Mouse (Mus musculus) layer of hippocampus, postnatal 25 days (tissue): ENCODE results near the gene Trip10. TPM values are rescaled to one million over a fixed set of nuclear protein-coding genes. Genes with fewer than 3 reads are reported as not detected.

Source experiments
- DNase-seq, 2 experiments: peaks; one replicate each; pipeline ENCODE4 v3.0.0; 2022; ENCODE audit warnings: mixed read lengths in 2 of 2, low spot score in 1 of 2; ENCODE audit errors: extremely low spot score in 1 of 2
- total RNA-seq, 2 experiments: library from RNA; stranded (reverse); gene quantifications; 2 replicates each; pipeline ENCODE4 v1.2.3; 2021

Trip10 gene
- total RNA-seq, 2 experiments from 2014 or later, result 5.9 to 7.4 TPM

- DNase-seq, result no peak
Measured at GRCm38 (mm10) chr17:57234254-57234928, 14.9 kb upstream of the Trip10 start.

- DNase-seq, result no peak
Measured at GRCm38 (mm10) chr17:57235803-57236202, 13.5 kb upstream of the Trip10 start.

GRCm38 (mm10) chr17:57237181-57237580, 12.1 kb upstream of the Trip10 start:
- DNase-seq, result no peak

- DNase-seq, result no peak
Measured at GRCm38 (mm10) chr17:57243650-57244370, 5.4 kb upstream of the Trip10 start.

GRCm38 (mm10) chr17:57245311-57245929, 3.8 kb upstream of the Trip10 start:
- DNase-seq, result no peak

- no peak for DNase-seq
Measured at GRCm38 (mm10) chr17:57246663-57247392, 2.4 kb upstream of the Trip10 start.

- peak; percentile 73 to 87 for DNase-seq
Measured at GRCm38 (mm10) chr17:57247393-57248200, 1.7 kb upstream of the Trip10 start.

GRCm38 (mm10) chr17:57248201-57248699, 1.0 kb upstream of the Trip10 start, which contains the start of gene Gpr108:
Gpr108 (minus strand) TSS chr17:57248446.
- peak; percentile 66 to 73 for DNase-seq

- DNase-seq, result no peak
Measured at GRCm38 (mm10) chr17:57248771-57249170, 484 bp upstream of the Trip10 start.

- no peak for DNase-seq
Measured at GRCm38 (mm10) chr17:57250461-57251160, 1.4 kb downstream of the Trip10 start.

GRCm38 (mm10) chr17:57251431-57251830, 2.2 kb downstream of the Trip10 start:
- DNase-seq, result no peak

- no peak for DNase-seq
Measured at GRCm38 (mm10) chr17:57253306-57253705, 4.1 kb downstream of the Trip10 start.

- no peak for DNase-seq
Measured at GRCm38 (mm10) chr17:57255354-57255753, 6.1 kb downstream of the Trip10 start.

GRCm38 (mm10) chr17:57256921-57257485, 7.7 kb downstream of the Trip10 start:
- no peak for DNase-seq

- DNase-seq, result no peak
Measured at GRCm38 (mm10) chr17:57258191-57258590, 8.9 kb downstream of the Trip10 start.

- DNase-seq, result no peak
Measured at GRCm38 (mm10) chr17:57259742-57260141, 10.5 kb downstream of the Trip10 start.

GRCm38 (mm10) chr17:57260351-57260750, 11.1 kb downstream of the Trip10 start:
- DNase-seq, result no peak

- DNase-seq, result no peak
Measured at GRCm38 (mm10) chr17:57261286-57261685, 12.0 kb downstream of the Trip10 start.

- DNase-seq, result no peak
Measured at GRCm38 (mm10) chr17:57261796-57262195, 12.5 kb downstream of the Trip10 start.
